Mouse (Mus musculus): ENCODE measurements at regions not wholly inside any gene's neighbourhood (a gene's known extent, or its start where the extent isn't known, plus 50 kb on each side); places are given as distances from the start of the nearest gene placed in this dataset.

DNA sequence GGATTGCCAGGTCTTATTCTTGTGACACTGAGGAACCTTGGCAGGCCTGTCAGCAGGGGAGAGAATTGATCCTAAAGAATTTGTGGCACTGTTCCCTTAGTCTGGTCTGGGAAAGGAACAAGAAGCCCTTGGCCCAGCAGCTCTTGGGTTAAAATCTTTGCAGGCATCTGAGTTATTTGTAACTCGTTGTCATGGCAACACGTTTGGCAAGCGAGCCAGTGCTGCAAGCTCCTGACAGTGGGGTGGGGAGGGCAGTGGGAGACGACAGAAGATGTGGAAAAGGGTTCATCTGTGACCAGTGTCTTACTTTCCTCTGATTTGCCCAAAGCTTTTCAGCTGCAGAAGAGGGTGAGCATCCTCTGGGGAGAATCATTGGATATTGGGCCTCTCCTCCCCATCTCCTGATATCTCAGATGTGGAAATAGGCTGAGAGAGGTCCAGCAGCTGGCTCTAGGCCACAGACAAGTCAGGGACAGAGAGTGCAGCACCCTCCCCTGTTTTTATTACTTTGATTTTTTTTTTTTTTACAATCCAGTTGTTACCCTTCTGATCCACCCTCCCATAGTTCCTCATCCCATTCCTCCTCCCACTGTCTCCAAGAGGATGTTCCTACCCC lies 92.4 kb upstream of the Huwe1 start:
- peak; percentile 13 for DNase-seq (ENCODE audit: low read depth, low spot score)

Data from R1 (cell line).